Comparison of ENCODE assay signal across 8 mouse cellular contexts in the genomic region with DNA sequence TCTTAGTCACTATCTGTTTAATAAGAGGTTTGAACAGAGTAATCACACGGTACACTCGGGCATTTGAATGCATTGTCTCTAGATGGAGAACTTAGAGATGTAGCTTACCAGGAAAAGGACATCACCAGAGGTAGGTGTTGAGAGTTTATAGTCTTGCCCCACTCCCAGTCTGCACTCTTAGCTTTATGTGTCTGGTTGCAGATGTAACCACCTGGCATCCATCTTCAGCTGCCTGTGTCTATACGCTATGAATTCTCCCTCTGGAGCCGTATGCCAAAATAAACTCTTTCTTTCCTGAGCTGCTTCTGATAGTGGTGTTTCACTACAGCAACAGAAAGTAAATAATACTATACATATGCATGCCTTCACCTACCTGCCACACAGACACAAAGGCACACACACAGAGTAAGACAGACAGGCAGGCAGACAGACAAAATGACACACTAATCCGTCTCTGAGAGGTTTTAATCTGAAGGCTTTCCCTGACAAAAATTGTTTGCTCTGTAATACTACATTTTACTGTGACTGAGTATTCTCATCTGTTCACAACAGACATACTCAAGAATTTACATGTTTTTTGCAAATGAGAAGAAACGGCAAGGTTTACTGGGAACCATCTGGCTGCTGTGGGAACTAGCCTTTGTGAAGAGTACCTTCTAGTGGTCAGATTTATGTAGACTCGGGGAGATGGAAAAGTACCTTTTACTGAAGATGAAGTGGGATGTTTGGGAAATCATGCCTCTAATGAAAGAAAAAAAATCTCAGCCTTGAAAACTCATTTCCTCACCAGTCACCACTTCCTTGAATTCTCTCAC.
DNase-seq lines count a peak whose midpoint lies in the region; ATAC-seq and TF ChIP-seq lines count a peak whose summit lies in the region.

No protein-coding gene starts in this region.

- H3K4me3 ChIP-seq in hindbrain, embryonic 15.5 days: no peak overlapping the region
- no peak overlapping the region for H3K4me3 ChIP-seq in hindbrain, embryonic 12.5 days
- no peak overlapping the region for H3K4me3 ChIP-seq in MEL (ENCODE audit: control insufficient read depth in 1 of 2, insufficient read depth in 1 of 2, low read depth in 2 of 2, low read length in 2 of 2)
- no peak overlapping the region for H3K4me3 ChIP-seq in forebrain, postnatal 0 days (ENCODE audit: low read depth, low read length)
- no peak overlapping the region for H3K4me3 ChIP-seq in limb, embryonic 13.5 days

- WGBS in hindbrain, embryonic 15.5 days: 70% methylated on average over 7 of the region's 7 CpGs
- 78% methylated on average over 7 of the region's 7 CpGs for WGBS in hindbrain, embryonic 12.5 days
- WGBS in forebrain, postnatal 0 days: 58% methylated on average over 7 of the region's 7 CpGs
- 50% methylated on average over 7 of the region's 7 CpGs for WGBS in limb, embryonic 13.5 days

- no peak for TF ChIP-seq POLR2A in MEL (IDR thresholded peaks at IDR 0.05; ENCODE audit: control insufficient read depth in 1 of 2, insufficient read depth in 1 of 2, low read depth in 1 of 2, low read length in 2 of 2, poor library complexity in 1 of 2)

- H3K79me2 ChIP-seq in MEL (ENCODE audit: control insufficient read depth, insufficient read depth, low read length, poor library complexity): no peaks in the 10 kb centered on the region

- peak; percentile 65; the same call in 1 of the 2 replicates for ATAC-seq in hindbrain, embryonic 15.5 days (ENCODE audit: low FRiP score, low read depth)
- ATAC-seq in hindbrain, embryonic 12.5 days (ENCODE audit: low FRiP score): no peak
- ATAC-seq in forebrain, postnatal 0 days: peak; percentile 95
- ATAC-seq in limb, embryonic 13.5 days (ENCODE audit: low FRiP score, low read depth): peak; percentile 69

- H3K9ac ChIP-seq in hindbrain, embryonic 15.5 days: no peak overlapping the region
- no peak overlapping the region for H3K9ac ChIP-seq in hindbrain, embryonic 12.5 days
- no peak overlapping the region for H3K9ac ChIP-seq in MEL (ENCODE audit: control insufficient read depth, low read depth, low read length, poor library complexity, severe bottlenecking)
- no peak overlapping the region for H3K9ac ChIP-seq in forebrain, postnatal 0 days
- no peak overlapping the region for H3K9ac ChIP-seq in limb, embryonic 13.5 days

- H3K4me1 ChIP-seq in hindbrain, embryonic 15.5 days (replicated peaks): 0 out of 2 replicates have a peak, but pooled peaks cover 3% of the 10 kb centered on the region
- no peaks in the 10 kb centered on the region for H3K4me1 ChIP-seq in hindbrain, embryonic 12.5 days
- no peaks in the 10 kb centered on the region for H3K4me1 ChIP-seq in MEL (ENCODE audit: control insufficient read depth in 1 of 2, insufficient read depth in 2 of 2, low read length in 2 of 2)
- no peaks in the 10 kb centered on the region for H3K4me1 ChIP-seq in forebrain, postnatal 0 days (ENCODE audit: insufficient read depth)
- H3K4me1 ChIP-seq in limb, embryonic 13.5 days: 0 out of 2 replicates have a peak, but pooled peaks cover 5% of the 10 kb centered on the region

- no peak for DNase-seq in MEL (ENCODE audit: low read depth, low spot score)
- DNase-seq in forebrain, postnatal 0 days: peak; percentile 67
- DNase-seq in ovary, postnatal 10 days (ENCODE audit: low spot score): no peak
- DNase-seq in spleen, adult 12 weeks (ENCODE audit: low spot score): no peak
- DNase-seq in ovary, postnatal 14 days (ENCODE audit: low spot score): no peak

- no peaks in the 10 kb centered on the region for H3K9me3 ChIP-seq in hindbrain, embryonic 15.5 days
- no peaks in the 10 kb centered on the region for H3K9me3 ChIP-seq in hindbrain, embryonic 12.5 days (replicated peaks)
- no peaks in the 10 kb centered on the region for H3K9me3 ChIP-seq in MEL (replicated peaks; ENCODE audit: insufficient read depth, low read length)
- no peaks in the 10 kb centered on the region for H3K9me3 ChIP-seq in forebrain, postnatal 0 days (ENCODE audit: low read length)
- no peaks in the 10 kb centered on the region for H3K9me3 ChIP-seq in limb, embryonic 13.5 days

- peak in 1 of 3 experiments; percentile 8; a peak in 1 of 6 replicates for TF ChIP-seq CTCF in MEL (IDR thresholded peaks at IDR 0.05 in 2 of 3, conservative IDR thresholded peaks at IDR 0.05 in 1 of 3; ENCODE audit: control insufficient read depth in 1 of 3, insufficient read depth in 1 of 3, low read depth in 2 of 3, low read length in 3 of 3, poor library complexity in 1 of 3, severe bottlenecking in 1 of 3)
- TF ChIP-seq CTCF in forebrain, postnatal 0 days (IDR thresholded peaks at IDR 0.05; ENCODE audit: low read depth): peak; percentile 72

- H3K27me3 ChIP-seq in hindbrain, embryonic 15.5 days: no peaks in the 10 kb centered on the region
- H3K27me3 ChIP-seq in hindbrain, embryonic 12.5 days: no peaks in the 10 kb centered on the region
- H3K27me3 ChIP-seq in MEL (ENCODE audit: control insufficient read depth in 1 of 2, insufficient read depth in 2 of 2, low read length in 2 of 2): no peaks in the 10 kb centered on the region
- H3K27me3 ChIP-seq in forebrain, postnatal 0 days (ENCODE audit: insufficient read depth, low read length): no peaks in the 10 kb centered on the region
- no peaks in the 10 kb centered on the region for H3K27me3 ChIP-seq in limb, embryonic 13.5 days

- H3K27ac ChIP-seq in hindbrain, embryonic 15.5 days (replicated peaks): no peak overlapping the region
- H3K27ac ChIP-seq in hindbrain, embryonic 12.5 days: no peak overlapping the region
- no peak overlapping the region for H3K27ac ChIP-seq in MEL (ENCODE audit: control insufficient read depth, low read depth, low read length)
- peak overlapping the region; percentile 40; the same call in 1 of the 2 replicates for H3K27ac ChIP-seq in forebrain, postnatal 0 days (ENCODE audit: low read depth, low read length)
- no peak overlapping the region for H3K27ac ChIP-seq in limb, embryonic 13.5 days

- H3K36me3 ChIP-seq in hindbrain, embryonic 15.5 days: no peaks in the 10 kb centered on the region
- H3K36me3 ChIP-seq in hindbrain, embryonic 12.5 days: no peaks in the 10 kb centered on the region
- H3K36me3 ChIP-seq in MEL (ENCODE audit: control insufficient read depth in 1 of 2, insufficient read depth in 2 of 2, low read length in 2 of 2): no peaks in the 10 kb centered on the region
- H3K36me3 ChIP-seq in forebrain, postnatal 0 days (ENCODE audit: insufficient read depth): no peaks in the 10 kb centered on the region
- no peaks in the 10 kb centered on the region for H3K36me3 ChIP-seq in limb, embryonic 13.5 days

- H3K4me2 ChIP-seq in hindbrain, embryonic 15.5 days: no peak overlapping the region
- H3K4me2 ChIP-seq in hindbrain, embryonic 12.5 days (replicated peaks): no peak overlapping the region
- H3K4me2 ChIP-seq in forebrain, postnatal 0 days (ENCODE audit: low read depth): no peak overlapping the region
- H3K4me2 ChIP-seq in limb, embryonic 13.5 days (replicated peaks): no peak overlapping the region

- TF ChIP-seq RAD21 in MEL (IDR thresholded peaks at IDR 0.05; ENCODE audit: low read depth, low read length): peak; percentile 15

- no peak for TF ChIP-seq EP300 in MEL (IDR thresholded peaks at IDR 0.05; ENCODE audit: low read depth in 1 of 2, low read length in 2 of 2)

TF ChIP-seq in MEL, 35 proteins besides CTCF, POLR2A, EP300 and RAD21:
- TF ChIP-seq TCF12 (IDR thresholded peaks at IDR 0.05; ENCODE audit: low read depth, low read length): no peak
- TF ChIP-seq JUND (IDR thresholded peaks at IDR 0.05; ENCODE audit: low read depth, low read length): no peak
- TF ChIP-seq POLR2AphosphoS5 (IDR thresholded peaks at IDR 0.05; ENCODE audit: borderline replicate concordance, low read depth, low read length): no peak
- TF ChIP-seq MXI1 (IDR thresholded peaks at IDR 0.05; ENCODE audit: low read depth, low read length): no peak
- TF ChIP-seq E2F4 (IDR thresholded peaks at IDR 0.05; ENCODE audit: borderline replicate concordance, low read depth, low read length): no peak
- TF ChIP-seq SIN3A (IDR thresholded peaks at IDR 0.05; ENCODE audit: low read length): no peak
- no peak for TF ChIP-seq MYC (IDR thresholded peaks at IDR 0.05; ENCODE audit: low read depth, low read length)
- TF ChIP-seq NRF1 (IDR thresholded peaks at IDR 0.05; ENCODE audit: insufficient read depth, low read depth, low read length, poor library complexity, severe bottlenecking): no peak
- TF ChIP-seq GABPA (IDR thresholded peaks at IDR 0.05; ENCODE audit: low read depth, low read length): no peak
- no peak for TF ChIP-seq HCFC1 (IDR thresholded peaks at IDR 0.05; ENCODE audit: low read depth, low read length)
- no peak for TF ChIP-seq RCOR1 (IDR thresholded peaks at IDR 0.05; ENCODE audit: low read depth, low read length)
